ENCODE assay signal across 1 mouse cellular context in genomic region chr19:6351431-6352106, GRCm38 (mm10).
TF ChIP-seq lines count a peak whose summit lies in the region.

No protein-coding gene starts in this region.

TF ChIP-seq in CH12.LX, 34 proteins besides CTCF, POLR2A, EP300 and RAD21:
- TF ChIP-seq ZC3H11A (IDR thresholded peaks at IDR 0.05; ENCODE audit: low read depth, low read length) (no peak), ZNF384 (IDR thresholded peaks at IDR 0.05; ENCODE audit: low read depth, low read length) (peak; percentile 57; the same call in 1 of the 2 replicates)
